Mouse (Mus musculus) forebrain, postnatal 0 days (tissue): Measurements from ENCODE around the gene Steap2. TPM values are rescaled to one million over a fixed set of nuclear protein-coding genes. Genes with fewer than 3 reads are reported as not detected.
A peak's percentile ranks its signal among the peaks of the same experiment; 100 is the strongest.

Source experiments
- ATAC-seq: fragments of 200-750 bp; cut with Nextera tagmentation; 2 replicates; pipeline ENCODE4 v1.8.0; 2017; ENCODE audit warnings: mild to moderate bottlenecking, moderate library complexity
- DNase-seq: peaks from one replicate; pipeline ENCODE4 v3.0.0-alpha.2; 2015
- H3K27ac ChIP-seq: fragments of 300-500 bp; sonication (generic); 2 replicates; pipeline ENCODE4 v1.5.1; 2014; ENCODE audit warnings: low read depth, mild to moderate bottlenecking, antibody characterized with exemption, low read length, moderate library complexity, mixed read lengths
- H3K27me3 ChIP-seq: fragments of 300-500 bp; sonication (generic); 2 replicates; pipeline ENCODE4 v1.6.1; 2014; ENCODE audit warnings: mild to moderate bottlenecking, low read length, mixed read lengths; ENCODE audit not compliant: insufficient read depth
- H3K36me3 ChIP-seq: fragments of 300-500 bp; sonication (generic); 2 replicates; pipeline ENCODE4 v1.6.1; 2014; ENCODE audit warnings: mild to moderate bottlenecking, moderate library complexity; ENCODE audit not compliant: insufficient read depth
- H3K4me1 ChIP-seq: fragments of 300-500 bp; sonication (generic); 2 replicates; pipeline ENCODE4 v1.6.1; 2014; ENCODE audit warnings: antibody characterized with exemption; ENCODE audit not compliant: insufficient read depth
- H3K4me2 ChIP-seq: fragments of 300-500 bp; sonication (generic); 2 replicates; pipeline ENCODE4 v1.6.1; 2014; ENCODE audit warnings: low read depth, mild to moderate bottlenecking, moderate library complexity
- H3K4me3 ChIP-seq: fragments of 300-500 bp; sonication (generic); 2 replicates; pipeline ENCODE4 v1.5.1; 2014; ENCODE audit warnings: low read depth, low read length, mixed read lengths
- H3K9ac ChIP-seq: fragments of 300-500 bp; sonication (generic); 2 replicates; pipeline ENCODE4 v1.6.1; 2014; ENCODE audit warnings: mild to moderate bottlenecking
- H3K9me3 ChIP-seq: fragments of 300-500 bp; sonication (generic); 2 replicates; pipeline ENCODE4 v1.6.1; 2016; ENCODE audit warnings: low read length
- CTCF ChIP-seq: sonication (generic); IDR thresholded peaks from 2 replicates; pipeline ENCODE4 v1.5.1; 2016; ENCODE audit warnings: antibody characterized with exemption, control low read depth, low read depth
- WGBS: fragments of 180-500 bp; shearing (Covaris S2); extraction: QIAGEN DNeasy Blood & Tissue Kit; methylation state at CpG from one replicate; pipeline ENCODE4 v1.1.7; 2014; 5-methylcytosine and 5-hydroxymethylcytosine counted together
- polyA plus RNA-seq: library from polyadenylated mRNA; unstranded; fragments of >200 nt; fragmentation: Nextera tagmentation; extraction: Ambion mirVana; gene quantifications from 2 replicates; pipeline ENCODE4 v1.2.1, GENCODE M21; 2015
- total RNA-seq: library from RNA; depleted of rRNA; stranded (reverse); fragments of >200 nt; gene quantifications from 2 replicates; pipeline ENCODE4 v1.2.3, GENCODE M21; 2014; rRNA removed

The Steap2 gene
- total RNA-seq, result 5.2 and 7.3 TPM in 2 replicates
- 1.9 and 3.0 TPM in 2 replicates for polyA plus RNA-seq

GRCm38 (mm10) chr5:5693956-5694653, at the start of gene Steap2:
Gene Steap2 (minus strand): TSS chr5:5694578.
- H3K4me3 ChIP-seq, result peak within 1 kb of the TSS; percentile 68

DNA sequence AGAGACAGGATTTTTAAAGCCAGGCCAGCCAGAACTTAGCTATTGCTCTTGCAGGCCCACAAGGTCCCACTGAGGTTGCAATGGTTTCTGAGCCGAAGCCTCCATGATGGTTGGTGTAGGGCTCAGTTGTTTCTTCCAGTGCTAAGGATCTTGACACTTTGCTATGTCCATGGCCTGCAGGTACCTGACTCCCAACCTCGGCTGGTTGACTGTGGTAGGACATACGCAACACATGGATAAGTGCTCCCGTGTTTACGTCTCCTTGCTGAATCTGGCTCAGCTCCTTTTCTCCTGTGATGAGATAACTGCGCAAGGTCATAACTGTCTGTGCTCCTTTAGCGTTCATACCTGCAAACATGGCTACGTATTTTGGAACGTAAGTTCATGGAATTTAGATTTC, 40.1 kb upstream of the Steap2 start:
- 94% methylated on average over 9 of the region's 9 CpGs for WGBS
- no peak for ATAC-seq
- Histone ChIP-seq H3K9ac (no peak overlapping the region), H3K36me3 (no peaks in the 10 kb centered on the region), H3K4me2 (no peak overlapping the region), H3K27ac (no peak overlapping the region), H3K9me3 (no peaks in the 10 kb centered on the region), H3K4me1 (no peaks in the 10 kb centered on the region), H3K27me3 (no peaks in the 10 kb centered on the region), H3K4me3 (no peak overlapping the region)
- no peak for TF ChIP-seq CTCF
- no peak for DNase-seq

More at GRCm38 (mm10) chr5:5693956-5694653, at the start of gene Steap2:
- H3K4me1 ChIP-seq, result no peaks in the 10 kb centered on the region
- DNase-seq (peak; percentile 54), ATAC-seq (peak; percentile 92)
- peak within 1 kb of the TSS; percentile 91 for H3K4me2 ChIP-seq
- under 1% methylated on average over 46 of the region's 66 CpGs for WGBS
- H3K27me3 ChIP-seq, result no peaks in the 10 kb centered on the region
- no peak for TF ChIP-seq CTCF
- H3K9ac ChIP-seq, result peak within 1 kb of the TSS; percentile 63
- no peaks in the 10 kb centered on the region for H3K9me3 ChIP-seq
- no peak within 1 kb of the TSS for H3K27ac ChIP-seq
- H3K36me3 ChIP-seq, result no peaks in the 10 kb centered on the region

- Histone ChIP-seq H3K4me1 (no peaks in the 10 kb centered on the region), H3K27ac (no peak overlapping the region)
- WGBS, result 82% methylated on average over 2 of the region's 2 CpGs
Measured at GRCm38 (mm10) chr5:5732858-5733257, 38.5 kb upstream of the Steap2 start.

DNA sequence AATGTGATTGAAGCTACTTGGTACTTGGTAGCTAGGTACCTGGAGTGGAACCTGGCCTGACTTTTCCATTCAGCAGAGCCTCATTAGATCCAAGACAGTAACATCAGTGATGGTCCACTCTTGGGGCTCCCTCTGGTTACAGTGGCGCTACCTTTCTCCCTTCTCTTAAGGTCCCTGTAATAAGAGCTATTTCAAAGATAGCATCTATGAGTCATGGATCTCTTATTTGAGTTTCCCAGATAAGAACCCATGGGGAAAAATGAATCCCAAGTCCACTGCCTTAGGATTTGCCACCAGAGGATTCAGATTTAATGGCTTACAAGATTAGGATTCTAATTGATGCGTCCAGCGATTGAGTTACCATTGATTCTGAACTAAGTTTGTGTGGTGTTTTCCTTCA, 37.8 kb upstream of the Steap2 start:
- Histone ChIP-seq H3K27me3 (no peaks in the 10 kb centered on the region), H3K4me3 (no peak overlapping the region), H3K4me1 (no peaks in the 10 kb centered on the region), H3K27ac (no peak overlapping the region), H3K36me3 (no peaks in the 10 kb centered on the region), H3K9ac (no peak overlapping the region), H3K4me2 (no peak overlapping the region), H3K9me3 (no peaks in the 10 kb centered on the region)
- ATAC-seq, result no peak
- WGBS, result 93% methylated on average over 3 of the region's 3 CpGs
- TF ChIP-seq CTCF, result no peak
- no peak for DNase-seq

More at GRCm38 (mm10) chr5:5732858-5733257, 38.5 kb upstream of the Steap2 start:
- no peaks in the 10 kb centered on the region for H3K9me3 ChIP-seq
- no peak for TF ChIP-seq CTCF
- no peak overlapping the region for H3K9ac ChIP-seq
- no peaks in the 10 kb centered on the region for H3K36me3 ChIP-seq
- no peaks in the 10 kb centered on the region for H3K27me3 ChIP-seq
- H3K4me3 ChIP-seq, result no peak overlapping the region
- DNase-seq, result no peak
- ATAC-seq, result no peak
- no peak overlapping the region for H3K4me2 ChIP-seq

DNA sequence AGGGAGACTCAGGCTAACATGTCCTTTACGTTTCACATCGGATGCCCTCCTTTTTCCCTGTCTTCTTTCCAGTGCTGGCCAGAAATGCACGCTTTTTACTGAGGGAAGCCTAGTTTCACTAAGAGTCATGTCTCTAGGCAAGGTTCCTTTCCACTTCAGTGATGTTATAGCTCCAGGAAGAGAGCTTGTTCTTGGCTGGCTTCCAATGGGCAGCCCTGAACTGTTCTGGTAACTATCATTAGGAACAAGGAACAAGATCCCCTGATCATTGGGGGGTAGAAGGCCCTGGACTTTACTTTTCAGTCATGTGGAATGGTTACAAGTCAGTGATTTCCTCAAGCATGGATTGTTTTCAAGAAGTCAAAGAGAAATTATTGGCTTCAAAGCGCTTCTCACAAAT, 35.5 kb upstream of the Steap2 start:
- no peaks in the 10 kb centered on the region for H3K36me3 ChIP-seq
- no peak overlapping the region for H3K27ac ChIP-seq
- TF ChIP-seq CTCF, result no peak
- H3K4me2 ChIP-seq, result no peak overlapping the region
- H3K9me3 ChIP-seq, result no peaks in the 10 kb centered on the region
- H3K4me1 ChIP-seq, result no peaks in the 10 kb centered on the region
- DNase-seq (no peak), ATAC-seq (no peak)
- H3K9ac ChIP-seq, result no peak overlapping the region
- no peak overlapping the region for H3K4me3 ChIP-seq
- WGBS, result 93% methylated on average over 4 of the region's 4 CpGs
- no peaks in the 10 kb centered on the region for H3K27me3 ChIP-seq

DNA sequence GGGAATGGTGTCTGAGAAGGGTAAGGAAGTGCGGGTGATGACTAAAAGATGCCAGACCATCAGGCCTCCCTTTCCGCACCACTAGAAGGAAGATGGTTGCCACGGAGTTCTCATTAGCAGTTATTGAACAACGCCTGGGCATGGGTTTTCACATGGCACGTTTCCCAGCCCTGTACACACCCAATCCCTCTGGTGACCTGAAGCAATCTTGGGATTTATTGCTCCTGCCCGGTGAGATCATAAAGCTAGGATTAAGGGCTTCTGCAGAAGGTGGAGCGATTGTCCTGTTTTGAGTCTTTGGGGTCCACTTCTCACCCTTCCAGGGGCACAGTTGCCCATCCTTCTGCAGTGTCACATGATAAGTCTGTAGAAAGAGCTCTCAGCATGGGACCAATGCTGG, 27.8 kb upstream of the Steap2 start:
- DNase-seq (no peak), ATAC-seq (no peak)
- Histone ChIP-seq H3K9me3 (no peaks in the 10 kb centered on the region), H3K4me1 (no peaks in the 10 kb centered on the region), H3K9ac (no peak overlapping the region), H3K4me3 (no peak overlapping the region), H3K27me3 (no peaks in the 10 kb centered on the region), H3K36me3 (no peaks in the 10 kb centered on the region), H3K4me2 (no peak overlapping the region), H3K27ac (no peak overlapping the region)
- no peak for TF ChIP-seq CTCF
- WGBS, result 62% methylated on average over 7 of the region's 7 CpGs

DNA sequence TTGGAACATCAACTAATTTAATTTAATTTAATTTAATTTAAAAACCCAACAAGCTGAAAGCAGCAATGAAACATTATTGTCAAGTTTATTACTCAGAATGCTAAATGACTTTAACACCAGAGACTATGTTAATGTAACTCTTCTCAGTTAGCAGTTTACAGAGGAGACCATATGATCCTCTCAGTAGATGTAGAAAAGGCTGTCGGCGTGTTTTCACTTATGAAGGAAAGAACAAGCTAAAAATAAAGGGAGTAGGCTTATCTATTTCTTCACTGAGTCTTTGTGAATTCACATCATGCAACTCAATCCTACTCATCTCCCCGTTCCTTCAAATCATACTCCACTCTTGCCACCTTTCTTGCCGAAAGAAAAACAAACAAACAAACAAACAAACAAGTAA, 16.7 kb upstream of the Steap2 start:
- Histone ChIP-seq H3K9ac (no peak overlapping the region), H3K4me1 (no peaks in the 10 kb centered on the region), H3K4me2 (no peak overlapping the region), H3K27me3 (no peaks in the 10 kb centered on the region), H3K27ac (no peak overlapping the region), H3K9me3 (no peaks in the 10 kb centered on the region), H3K36me3 (no peaks in the 10 kb centered on the region), H3K4me3 (no peak overlapping the region)
- WGBS, result 80% methylated on average over 4 of the region's 4 CpGs
- DNase-seq, result peak; percentile 20
- ATAC-seq, result peak; percentile 78
- TF ChIP-seq CTCF, result no peak
